Mouse (Mus musculus): ENCODE measurements around the gene Gga3. TPM values are rescaled to one million over a fixed set of nuclear protein-coding genes. Genes with fewer than 3 reads are reported as not detected.

Gga3 gene
- total RNA-seq, 2 experiments from 2014 or later, result 48.1 to 49.1 TPM

DNA sequence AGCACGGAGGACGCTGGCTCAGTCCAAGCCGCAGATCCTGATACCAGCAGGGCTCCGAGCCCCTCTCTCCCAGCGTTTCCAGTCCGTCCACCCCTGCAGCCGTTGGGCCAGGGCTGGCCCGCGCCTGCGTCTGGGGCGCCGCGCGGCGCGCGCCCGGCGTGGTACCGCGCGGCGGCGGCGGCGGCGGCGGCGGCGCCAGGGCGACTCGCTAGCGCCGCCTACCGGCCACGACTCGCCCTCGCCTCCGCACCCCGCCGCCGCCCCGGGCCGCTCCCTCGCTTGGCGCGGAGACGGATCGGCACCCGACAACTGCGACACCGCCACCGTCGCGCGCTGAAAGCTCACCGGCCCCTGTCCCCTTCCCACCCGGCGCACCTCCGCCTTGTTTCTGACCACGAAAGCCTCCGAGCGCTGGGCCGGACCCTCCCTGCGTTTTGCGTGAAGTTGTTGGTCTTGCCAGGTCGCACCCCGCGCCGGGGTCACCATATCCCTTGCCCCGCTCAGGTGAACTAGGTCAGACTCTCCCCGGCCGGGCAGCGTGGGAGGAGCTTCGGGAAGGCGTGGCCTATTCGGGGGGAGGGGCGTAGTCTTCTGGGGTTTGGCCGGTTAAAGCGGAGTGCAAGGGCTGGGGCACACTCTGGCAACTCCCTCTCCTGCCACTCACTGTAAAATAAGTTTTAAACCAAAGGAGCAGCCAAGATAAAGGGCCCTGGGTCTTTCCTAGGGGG, 8.7 kb upstream of the Gga3 start, which contains the start of gene Mif4gd:
Gene Mif4gd (minus strand): TSS at position 560 of the 728 bp plus-strand sequence.
- DNase-seq (ENCODE audit: low spot score in 2 of 2), result peak; percentile 85 to 86

- peak; percentile 76 to 79 for DNase-seq (ENCODE audit: low spot score in 2 of 2)
Measured at GRCm38 (mm10) chr11:115612059-115612409, 8.2 kb upstream of the Gga3 start.

DNA sequence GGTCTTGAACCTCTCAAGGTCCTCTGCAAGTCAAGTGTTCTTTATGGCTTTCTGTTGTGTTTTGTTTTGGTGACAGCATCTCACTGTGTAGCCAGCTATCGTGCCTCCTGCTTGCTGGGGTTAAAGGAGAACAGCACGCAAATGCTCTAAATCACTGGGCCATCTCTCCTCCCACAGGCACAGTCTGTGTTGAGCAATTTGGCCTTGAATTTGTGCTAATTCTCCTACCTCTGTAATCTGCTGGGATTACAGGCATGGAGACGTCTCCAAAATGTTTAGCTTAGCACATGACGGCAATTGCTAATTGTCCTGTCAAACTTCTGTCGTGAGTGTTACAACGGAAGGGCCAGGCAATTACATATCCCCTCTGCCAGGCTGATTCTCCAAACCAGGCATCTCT, 7.3 kb upstream of the Gga3 start:
- DNase-seq (ENCODE audit: low spot score in 2 of 2), result no peak

DNA sequence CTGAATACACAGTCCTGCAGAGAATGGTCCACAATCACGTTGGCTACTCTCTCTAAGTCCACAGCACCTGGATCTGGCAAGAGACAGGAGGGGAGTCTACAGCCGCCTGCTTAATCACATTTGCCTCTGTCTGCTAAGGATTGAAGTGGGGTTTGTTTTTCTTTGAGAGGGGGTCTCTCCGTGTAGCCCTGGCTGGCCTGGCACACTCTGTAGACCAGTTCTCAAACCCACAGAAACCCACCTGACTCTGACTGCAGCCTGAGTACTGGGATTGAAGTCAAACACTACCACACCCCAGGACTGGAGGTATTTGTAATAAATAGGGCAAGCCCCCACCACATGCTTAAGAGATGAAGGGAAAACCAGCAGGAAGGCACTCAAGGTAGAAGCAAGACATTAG, 5.7 kb upstream of the Gga3 start:
- no peak for DNase-seq (ENCODE audit: low spot score in 2 of 2)

- peak; percentile 51 to 59 for DNase-seq (ENCODE audit: low spot score in 2 of 2)
Measured at GRCm38 (mm10) chr11:115608421-115609399, 4.9 kb upstream of the Gga3 start.

- DNase-seq (ENCODE audit: low spot score in 2 of 2), result no peak
Measured at GRCm38 (mm10) chr11:115606733-115607132, 2.9 kb upstream of the Gga3 start.

- DNase-seq (ENCODE audit: low spot score in 2 of 2), result no peak
Measured at GRCm38 (mm10) chr11:115604304-115604696, 449 bp upstream of the Gga3 start.

DNA sequence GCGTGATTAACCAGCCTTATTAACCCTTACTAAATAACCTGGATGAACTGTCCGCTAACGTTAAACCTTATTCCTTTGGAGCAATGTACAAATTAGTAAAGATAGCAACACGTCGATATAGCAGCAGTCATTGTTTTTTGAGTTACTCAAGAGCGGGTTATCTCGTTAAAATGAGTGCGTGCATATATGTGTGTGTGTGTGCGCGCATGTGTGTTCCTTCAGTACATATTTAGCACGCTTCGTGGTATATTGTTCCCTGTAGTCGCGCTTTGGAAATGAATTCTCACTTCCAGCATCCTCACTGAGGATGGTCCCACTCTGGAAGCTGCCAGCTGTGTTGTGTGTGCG, 749 bp downstream of the Gga3 start:
- no peak for DNase-seq (ENCODE audit: low spot score in 2 of 2)

DNA sequence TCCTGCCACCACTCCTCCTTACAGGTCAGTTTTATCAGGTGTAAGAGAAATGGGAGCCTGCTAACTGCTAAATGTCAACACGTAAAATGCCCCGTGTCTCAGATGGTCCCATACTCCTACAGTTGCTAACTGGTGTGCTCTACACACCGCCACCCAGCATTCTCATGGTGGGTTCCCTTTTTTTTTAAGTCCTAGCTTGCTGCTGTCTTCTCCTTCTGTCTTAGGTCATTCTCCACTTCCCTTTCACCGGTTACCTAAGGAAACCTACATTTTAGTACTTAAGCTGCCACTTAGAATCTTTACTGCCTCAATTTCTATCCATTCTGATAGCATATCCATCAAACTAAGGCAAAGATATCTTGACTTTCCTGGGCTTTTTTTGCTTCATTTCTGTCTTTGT, 2.7 kb downstream of the Gga3 start:
- no peak for DNase-seq (ENCODE audit: low spot score in 2 of 2)

DNA sequence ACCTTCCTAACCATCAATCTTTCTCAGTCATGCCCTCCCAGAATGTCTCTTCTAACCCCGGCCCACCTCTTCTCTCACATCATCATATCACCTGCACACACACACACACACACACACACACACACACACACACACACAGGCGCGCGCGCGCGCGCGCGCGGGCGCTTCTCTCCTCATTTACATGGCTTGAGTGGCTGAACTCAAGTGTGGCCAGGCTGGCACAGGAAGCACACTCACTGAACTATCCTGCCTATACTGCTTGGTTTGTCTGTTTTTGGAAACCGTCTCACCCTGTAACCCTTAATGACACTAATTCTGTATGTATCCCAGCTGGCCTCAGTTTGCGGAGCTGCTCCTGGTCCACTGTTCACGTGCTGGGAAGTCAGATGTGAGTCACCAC, 3.1 kb downstream of the Gga3 start:
- DNase-seq (ENCODE audit: low spot score in 2 of 2), result no peak

GRCm38 (mm10) chr11:115599722-115600121, 4.1 kb downstream of the Gga3 start:
- no peak for DNase-seq (ENCODE audit: low spot score in 2 of 2)

GRCm38 (mm10) chr11:115598309-115598708, 5.5 kb downstream of the Gga3 start:
- DNase-seq (ENCODE audit: low spot score in 2 of 2), result no peak

DNA sequence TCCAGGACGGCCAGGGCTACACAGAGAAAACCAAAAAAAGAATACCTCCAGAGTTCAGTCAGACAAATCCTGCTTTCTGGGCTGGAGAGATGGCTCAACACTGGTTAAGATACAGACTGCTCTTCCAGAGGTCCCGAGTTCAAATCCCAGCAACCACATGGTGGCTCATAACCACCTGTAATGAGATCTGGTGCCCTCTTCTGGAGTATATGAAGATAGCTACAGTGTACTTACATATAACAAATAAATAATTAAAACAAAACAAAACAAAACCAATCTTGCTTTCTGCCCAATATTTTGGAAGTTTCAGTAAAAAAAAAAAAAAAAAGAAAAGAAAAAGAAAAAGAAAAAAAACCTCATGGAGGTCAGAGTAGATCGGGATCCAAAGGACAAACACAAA, 8.6 kb downstream of the Gga3 start:
- no peak for DNase-seq (ENCODE audit: low spot score in 2 of 2)

GRCm38 (mm10) chr11:115590526-115591075, 13.2 kb downstream of the Gga3 start:
- DNase-seq (ENCODE audit: low spot score in 2 of 2), result no peak

- DNase-seq (ENCODE audit: low spot score in 2 of 2), result no peak
Measured at GRCm38 (mm10) chr11:115587984-115588383, 15.9 kb downstream of the Gga3 start.

DNA sequence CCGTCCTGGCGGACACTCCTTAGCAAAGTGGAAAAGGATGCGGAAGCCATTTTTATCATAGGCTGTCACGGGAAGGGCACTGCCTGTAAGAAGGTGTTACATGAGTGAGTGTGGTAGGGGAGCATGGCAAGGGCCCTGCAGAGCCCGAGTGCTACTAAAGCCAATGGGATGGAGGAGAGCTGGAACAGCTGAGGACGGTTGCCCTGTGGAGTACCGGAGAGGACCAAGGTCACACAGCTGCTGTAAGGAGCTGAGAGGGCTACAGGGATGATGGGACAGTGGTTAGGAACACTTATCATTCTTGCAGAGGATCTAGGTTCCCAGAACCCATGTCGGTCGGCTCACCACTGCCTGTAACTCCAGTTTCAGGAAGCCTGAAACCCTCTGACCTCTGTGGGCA, 17.4 kb downstream of the Gga3 start:
- DNase-seq (ENCODE audit: low spot score in 2 of 2), result no peak

DNA sequence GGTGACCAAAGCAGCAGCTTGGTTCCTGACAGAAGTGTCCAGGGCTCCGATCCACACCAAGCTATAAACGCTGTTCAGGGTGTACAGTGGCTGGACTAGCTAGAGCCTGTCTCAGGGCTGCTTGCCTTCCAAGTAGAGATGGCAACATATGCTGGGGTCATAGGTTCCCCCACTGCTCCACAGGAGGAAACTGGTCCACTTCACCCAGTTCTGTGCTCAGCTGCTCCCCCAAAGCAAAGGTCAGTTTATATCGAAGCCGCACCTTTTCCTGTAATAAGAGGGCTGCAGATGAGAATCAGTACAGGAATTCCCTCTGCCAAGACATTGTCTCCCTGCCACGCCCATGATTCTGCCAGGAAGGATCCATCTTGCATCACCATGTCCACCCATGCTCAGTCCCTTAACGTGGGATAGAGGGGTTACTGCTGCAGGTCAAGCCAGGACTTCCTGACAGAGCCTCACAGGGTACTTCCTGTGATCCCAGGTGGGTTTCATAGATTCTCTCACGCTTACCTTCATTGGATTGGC, 18.2 kb downstream of the Gga3 start:
- no peak for DNase-seq (ENCODE audit: low spot score in 2 of 2)

DNA sequence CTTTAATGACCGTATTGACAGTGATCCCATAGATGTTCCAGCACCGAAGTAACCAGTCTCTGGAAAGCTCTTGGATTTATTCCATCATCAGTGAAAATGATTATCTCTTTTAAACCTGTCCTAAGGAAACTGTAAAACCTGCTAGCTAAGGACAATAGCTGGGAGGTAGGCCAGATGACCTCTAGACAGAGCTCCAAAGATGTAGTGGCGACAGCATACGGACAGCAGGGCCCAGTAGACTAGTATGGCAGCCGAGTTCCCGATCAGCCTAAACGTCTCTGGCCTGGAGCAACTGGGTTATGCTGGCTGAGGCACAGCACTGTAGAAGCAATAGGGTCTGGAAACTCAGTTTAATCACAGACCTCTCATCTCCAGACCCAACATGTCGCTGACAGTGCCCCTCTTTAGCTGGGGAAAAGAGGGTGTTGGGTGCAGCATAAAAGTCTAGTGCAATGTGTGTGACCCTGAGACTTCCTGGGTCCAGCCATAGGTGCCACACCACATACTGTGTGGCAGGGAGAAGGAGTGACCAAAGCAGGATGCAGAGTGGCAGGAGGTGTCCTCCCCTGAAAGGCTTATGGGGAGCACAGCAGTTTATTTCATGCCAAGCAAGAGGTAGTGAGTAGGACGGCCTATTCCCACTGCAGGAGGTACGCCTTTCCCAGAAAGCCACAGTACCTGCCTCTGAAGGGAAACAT, 19.3 kb downstream of the Gga3 start:
- DNase-seq (ENCODE audit: low spot score in 2 of 2), result no peak

DNA sequence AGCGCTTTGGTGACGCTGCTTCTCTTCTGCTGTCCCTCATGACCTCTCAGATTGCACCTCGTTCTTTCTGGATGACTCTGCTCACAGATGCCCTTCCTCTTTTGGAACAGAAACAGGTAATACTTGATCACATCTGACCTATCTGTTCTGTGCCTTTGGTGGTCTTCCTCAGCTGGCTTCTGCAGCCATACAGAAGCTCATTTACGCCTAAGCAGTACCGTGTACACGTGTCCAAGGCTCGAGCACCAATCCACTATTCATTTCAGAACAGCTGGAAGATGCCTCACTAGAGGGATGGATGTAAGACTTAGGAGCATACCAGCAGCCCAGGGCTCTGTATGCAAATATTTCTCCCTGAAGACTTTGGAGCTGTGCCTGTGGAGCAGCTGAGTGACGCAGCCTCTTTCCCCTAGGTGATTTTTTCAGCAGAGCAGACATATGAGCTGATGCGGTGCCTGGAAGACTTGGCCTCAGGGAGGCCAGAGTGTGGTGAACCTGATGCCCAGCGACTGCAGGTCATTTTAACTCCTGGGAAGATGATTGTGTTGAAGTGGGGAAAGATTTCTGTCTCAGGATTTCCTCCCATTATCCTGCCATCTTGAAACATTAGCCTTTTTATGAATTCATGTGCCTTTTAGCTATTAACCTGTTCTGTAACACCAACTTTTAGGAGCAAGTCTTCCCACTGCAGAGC, 20.8 kb downstream of the Gga3 start:
- no peak for DNase-seq (ENCODE audit: low spot score in 2 of 2)

DNA sequence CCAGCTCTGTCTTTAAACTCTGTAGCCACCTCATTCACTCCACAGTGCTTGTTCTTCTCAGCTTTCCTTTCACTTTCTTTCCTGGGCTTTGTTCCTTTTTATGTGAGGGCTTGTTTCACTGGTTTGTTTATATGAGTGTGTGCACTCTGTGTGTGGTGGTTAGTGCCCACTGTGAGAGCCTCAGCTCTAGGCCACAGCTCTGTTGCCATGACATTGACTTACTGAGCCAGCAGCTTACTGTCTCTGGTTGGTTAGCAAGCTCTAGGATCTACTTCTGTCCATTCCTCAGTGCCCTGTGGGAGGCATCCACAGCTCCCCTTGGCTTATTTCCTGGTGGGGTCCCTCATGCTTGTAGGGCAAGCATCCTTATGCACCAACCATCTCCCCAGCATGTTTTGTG, 24.8 kb downstream of the Gga3 start:
- DNase-seq (ENCODE audit: low spot score in 2 of 2), result no peak

GRCm38 (mm10) chr11:115564961-115565360, 38.9 kb downstream of the Gga3 start:
- DNase-seq (ENCODE audit: low spot score in 2 of 2), result no peak
